Mouse (Mus musculus): Measurements from ENCODE around the gene 1700023F06Rik.

GRCm38 (mm10) chr11:103206203-103206602 is 2.2 kb downstream of the 1700023F06Rik start:
- TF ChIP-seq GATA1 (IDR thresholded peaks at IDR 0.05; ENCODE audit: borderline replicate concordance, low read length) (no peak), CTCF (IDR thresholded peaks at IDR 0.05; ENCODE audit: low read depth, low read length) (no peak)
